Mouse (Mus musculus) erythroblast, embryonic 14.5 days (primary cell): ENCODE data around the gene Gm47955.

Experiments used
- GATA1 ChIP-seq: IDR thresholded peaks from 2 replicates; pipeline ENCODE4 v1.6.1; 2012; ENCODE audit warnings: low read length, inconsistent platforms, mixed read lengths
- TAL1 ChIP-seq: IDR thresholded peaks from 3 replicates; pipeline ENCODE4 v1.6.1; 2012; ENCODE audit warnings: low read length, inconsistent platforms, mixed read lengths

- TF ChIP-seq GATA1 (no peak), TAL1 (no peak)
Observed at GRCm38 (mm10) chr1:83007471-83007870, 47.4 kb downstream of the Gm47955 start.
